Mouse (Mus musculus): ENCODE results near the gene Zdhhc3.
A peak's percentile ranks its signal among the peaks of the same experiment; 100 is the strongest.

DNA sequence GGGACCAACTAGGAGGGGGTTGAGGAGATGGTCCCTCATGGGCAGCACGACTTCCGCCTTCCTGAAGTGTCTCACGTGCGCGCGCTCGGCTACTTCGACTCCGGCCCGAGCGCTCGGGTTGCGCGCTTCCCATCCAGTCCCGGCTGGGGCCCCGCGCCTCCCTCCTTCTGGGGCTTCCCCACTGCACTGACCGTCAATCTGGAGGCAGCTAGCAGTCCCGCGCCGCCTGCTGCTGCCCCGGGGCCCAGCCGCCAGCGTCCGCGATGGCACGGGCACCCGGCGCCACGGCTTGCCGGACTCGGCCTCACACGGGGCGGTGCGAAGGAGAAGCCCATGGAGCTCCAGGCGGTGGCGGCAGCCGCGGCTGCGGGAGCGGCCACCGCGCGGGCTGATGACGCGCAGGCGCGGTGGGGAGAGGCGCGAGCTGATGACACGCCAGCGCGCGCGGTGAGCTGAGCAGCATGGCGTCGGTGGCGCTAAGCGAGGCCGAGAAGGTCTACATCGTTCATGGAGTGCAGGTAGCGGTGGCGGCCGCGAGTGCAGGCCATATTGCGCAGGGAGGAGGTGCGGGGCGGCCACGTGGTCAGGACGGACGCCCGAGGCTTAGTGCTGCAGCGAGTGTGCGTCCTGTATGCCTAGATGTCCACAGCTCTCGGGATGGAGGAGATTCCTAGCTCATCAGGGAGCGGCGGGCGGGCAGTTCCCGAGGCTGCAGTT, at the start of gene Zdhhc3, which contains the start of gene Exosc7:
- TF ChIP-seq POLR2A (IDR thresholded peaks at IDR 0.05; ENCODE audit: low read depth, low read length) (peak; percentile 62), CTCF (IDR thresholded peaks at IDR 0.05; ENCODE audit: extremely low read depth, insufficient read length, insufficient replicate concordance, low read depth, low read length) (no peak)
